Mouse (Mus musculus): ENCODE data around the gene Sfxn5. TPM values are rescaled to one million over a fixed set of nuclear protein-coding genes. Genes with fewer than 3 reads are reported as not detected.
A peak's percentile ranks its signal among the peaks of the same experiment; 100 is the strongest.

The Sfxn5 gene
- polyA plus RNA-seq, 2 experiments, result 5.8 to 6.6 TPM

DNA sequence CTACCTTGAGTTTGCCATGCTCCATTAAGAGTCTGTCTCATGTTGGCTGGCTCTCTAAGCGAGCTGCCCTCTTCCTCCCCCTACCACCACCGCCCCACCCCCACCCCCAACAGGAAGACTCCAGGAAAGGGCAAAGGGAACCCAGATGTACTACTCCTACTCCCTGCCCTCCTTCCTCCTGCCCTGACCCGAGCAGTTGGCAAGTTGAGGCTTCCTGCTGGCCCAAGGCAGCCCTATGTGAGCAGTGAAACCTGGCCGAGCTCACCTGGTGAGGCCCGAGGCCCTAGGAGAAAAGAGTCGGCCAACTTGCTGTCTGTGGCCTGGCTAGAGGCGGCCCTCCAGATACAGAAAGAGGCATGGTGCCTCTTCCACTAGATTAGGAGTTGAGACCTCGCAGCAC is 45.4 kb upstream of the Sfxn5 start:
- Histone ChIP-seq H3K9me3 (ENCODE audit: control insufficient read depth, low read length) (no peaks in the 10 kb centered on the region), H3K27ac (replicated peaks; ENCODE audit: low read depth, low read length) (no peak overlapping the region), H3K9ac (ENCODE audit: low read depth, low read length, severe bottlenecking) (no peak overlapping the region), H3K36me3 (ENCODE audit: control insufficient read depth, insufficient read depth, low read length) (no peaks in the 10 kb centered on the region), H3K27me3 (ENCODE audit: control insufficient read depth, insufficient read depth, low read length) (no peaks in the 10 kb centered on the region), H3K4me1 (ENCODE audit: control insufficient read depth, insufficient read depth, low read length) (peaks cover 9% of the 10 kb centered on the region), H3K4me2 (replicated peaks; ENCODE audit: low read depth, low read length, severe bottlenecking) (no peak overlapping the region), H3K4me3 (replicated peaks; ENCODE audit: low read length) (no peak overlapping the region)
- WGBS, result 46% methylated on average over 8 of the region's 8 CpGs
- DNase-seq (ENCODE audit: low spot score) (no peak), ATAC-seq (ENCODE audit: low FRiP score, low read depth) (no peak)
- TF ChIP-seq POLR2A (IDR thresholded peaks at IDR 0.05; ENCODE audit: borderline replicate concordance, extremely low read depth, insufficient read depth, insufficient read length), result no peak

DNA sequence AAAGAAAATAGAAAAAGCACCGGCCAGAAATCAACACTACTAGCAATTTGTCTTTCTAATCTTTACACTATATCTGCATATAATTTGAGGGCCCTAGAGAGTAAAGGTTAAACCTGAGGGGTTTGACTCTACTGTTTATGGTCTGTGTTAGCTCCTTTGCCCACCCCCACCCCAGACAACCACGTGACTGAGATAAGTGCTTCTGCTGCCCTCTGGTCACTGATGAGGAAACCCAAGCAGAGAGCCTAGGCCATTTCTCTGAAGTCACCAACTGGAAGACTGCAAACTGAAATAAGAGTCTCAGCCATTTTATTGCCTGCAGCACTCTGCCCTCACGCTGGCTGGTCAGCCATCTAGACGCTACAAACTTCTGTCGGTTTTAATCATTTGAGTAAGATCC is 44.7 kb upstream of the Sfxn5 start:
- Histone ChIP-seq H3K4me3 (replicated peaks; ENCODE audit: low read length) (no peak overlapping the region), H3K36me3 (ENCODE audit: control insufficient read depth, insufficient read depth, low read length) (no peaks in the 10 kb centered on the region), H3K4me1 (ENCODE audit: control insufficient read depth, insufficient read depth, low read length) (peaks cover 16% of the 10 kb centered on the region), H3K9me3 (ENCODE audit: control insufficient read depth, low read length) (no peaks in the 10 kb centered on the region), H3K9ac (ENCODE audit: low read depth, low read length, severe bottlenecking) (no peak overlapping the region), H3K27ac (replicated peaks; ENCODE audit: low read depth, low read length) (no peak overlapping the region), H3K4me2 (replicated peaks; ENCODE audit: low read depth, low read length, severe bottlenecking) (no peak overlapping the region), H3K27me3 (ENCODE audit: control insufficient read depth, insufficient read depth, low read length) (no peaks in the 10 kb centered on the region)
- TF ChIP-seq POLR2A (IDR thresholded peaks at IDR 0.05; ENCODE audit: borderline replicate concordance, extremely low read depth, insufficient read depth, insufficient read length), result no peak
- ATAC-seq (ENCODE audit: low FRiP score, low read depth), result no peak
- DNase-seq (ENCODE audit: low spot score), result no peak
- WGBS, result 44% methylated on average over 5 of the region's 5 CpGs

- DNase-seq (ENCODE audit: low spot score), result no peak
- 71% methylated on average over 4 of the region's 4 CpGs for WGBS
- no peaks in the 10 kb centered on the region for H3K27me3 ChIP-seq (ENCODE audit: control insufficient read depth, insufficient read depth, low read length)
- H3K9me3 ChIP-seq (ENCODE audit: control insufficient read depth, low read length), result no peaks in the 10 kb centered on the region
- peaks cover 22% of the 10 kb centered on the region for H3K4me1 ChIP-seq (ENCODE audit: control insufficient read depth, insufficient read depth, low read length)
- TF ChIP-seq POLR2A (IDR thresholded peaks at IDR 0.05; ENCODE audit: borderline replicate concordance, extremely low read depth, insufficient read depth, insufficient read length), result no peak
- no peak overlapping the region for H3K4me3 ChIP-seq (replicated peaks; ENCODE audit: low read length)
- ATAC-seq (ENCODE audit: low FRiP score, low read depth), result no peak
- H3K27ac ChIP-seq (replicated peaks; ENCODE audit: low read depth, low read length), result no peak overlapping the region
- no peak overlapping the region for H3K4me2 ChIP-seq (replicated peaks; ENCODE audit: low read depth, low read length, severe bottlenecking)
- H3K36me3 ChIP-seq (ENCODE audit: control insufficient read depth, insufficient read depth, low read length), result no peaks in the 10 kb centered on the region
- H3K9ac ChIP-seq (ENCODE audit: low read depth, low read length, severe bottlenecking), result no peak overlapping the region
Observed at GRCm38 (mm10) chr6:85377066-85377734, 44.0 kb upstream of the Sfxn5 start.

- DNase-seq (ENCODE audit: low spot score) (peak; percentile 99), ATAC-seq (ENCODE audit: low FRiP score, low read depth) (peak; percentile 98)
- Histone ChIP-seq H3K4me2 (replicated peaks; ENCODE audit: low read depth, low read length, severe bottlenecking) (peak overlapping the region; percentile 65), H3K27me3 (ENCODE audit: control insufficient read depth, insufficient read depth, low read length) (no peaks in the 10 kb centered on the region), H3K9me3 (ENCODE audit: control insufficient read depth, low read length) (no peaks in the 10 kb centered on the region), H3K4me1 (ENCODE audit: control insufficient read depth, insufficient read depth, low read length) (peaks cover 23% of the 10 kb centered on the region), H3K4me3 (replicated peaks; ENCODE audit: low read length) (peak overlapping the region; percentile 83), H3K9ac (ENCODE audit: low read depth, low read length, severe bottlenecking) (peak overlapping the region; percentile 86; the same call in 1 of the 2 replicates), H3K36me3 (ENCODE audit: control insufficient read depth, insufficient read depth, low read length) (peaks cover 3% of the 10 kb centered on the region; the same call in 1 of the 2 replicates), H3K27ac (replicated peaks; ENCODE audit: low read depth, low read length) (0 out of 2 replicates have a peak overlapping the region, but pooled peaks have one; percentile 15)
- no peak for TF ChIP-seq POLR2A (IDR thresholded peaks at IDR 0.05; ENCODE audit: borderline replicate concordance, extremely low read depth, insufficient read depth, insufficient read length)
- WGBS, result 0% methylated on average over 18 of the region's 19 CpGs
Observed at GRCm38 (mm10) chr6:85374734-85375114, 41.5 kb upstream of the Sfxn5 start.

DNA sequence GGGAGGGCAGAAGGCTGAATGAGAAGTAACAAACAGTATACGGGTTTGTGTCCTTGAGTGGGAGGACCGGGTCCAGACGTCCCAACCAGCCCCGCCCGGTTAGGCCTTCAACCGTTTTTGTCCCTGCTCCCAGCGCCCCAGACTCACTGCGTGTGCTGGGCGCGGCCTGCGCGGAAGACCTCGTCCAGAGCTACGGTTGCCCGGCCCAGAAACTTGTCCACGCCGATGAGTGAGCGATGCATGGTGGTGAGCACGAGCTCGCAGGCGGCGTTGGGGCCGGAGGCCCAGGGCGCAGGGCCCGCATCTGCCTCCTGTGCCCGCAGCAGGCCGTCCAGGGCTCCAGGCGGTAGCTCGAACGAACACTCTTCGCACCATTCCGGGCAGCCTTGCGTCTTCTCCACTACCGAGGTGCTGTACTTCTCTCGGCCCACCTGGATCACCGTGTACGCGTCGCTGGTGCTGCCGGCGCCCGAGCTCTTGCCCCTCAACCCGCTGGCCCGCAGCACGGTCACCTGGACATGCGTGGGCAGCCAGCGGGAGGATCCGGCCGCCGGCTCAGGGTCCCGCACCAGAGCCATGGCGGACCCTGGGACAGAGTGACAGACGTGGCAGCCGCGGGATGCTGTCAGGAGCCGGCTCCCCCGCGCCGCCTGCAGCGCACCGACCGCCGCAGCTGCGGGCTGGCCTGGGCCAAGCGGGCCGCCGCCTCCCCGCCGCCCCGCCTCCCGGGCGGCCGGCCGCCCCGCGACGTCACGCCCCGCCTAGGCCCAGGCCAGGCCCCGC is 40.9 kb upstream of the Sfxn5 start, which contains the start of gene Rab11fip5:
TSS of gene Rab11fip5 (minus strand) at position 684 of the 783 bp plus-strand sequence.
- Histone ChIP-seq H3K27me3 (ENCODE audit: control insufficient read depth, insufficient read depth, low read length) (no peaks in the 10 kb centered on the region), H3K36me3 (ENCODE audit: control insufficient read depth, insufficient read depth, low read length) (peaks cover 3% of the 10 kb centered on the region; the same call in 1 of the 2 replicates), H3K4me1 (ENCODE audit: control insufficient read depth, insufficient read depth, low read length) (peaks cover 29% of the 10 kb centered on the region), H3K9ac (ENCODE audit: low read depth, low read length, severe bottlenecking) (peak within 1 kb of the TSS; percentile 86), H3K4me2 (replicated peaks; ENCODE audit: low read depth, low read length, severe bottlenecking) (peak within 1 kb of the TSS; percentile 65), H3K9me3 (ENCODE audit: control insufficient read depth, low read length) (no peaks in the 10 kb centered on the region), H3K4me3 (replicated peaks; ENCODE audit: low read length) (peak within 1 kb of the TSS; percentile 83), H3K27ac (replicated peaks; ENCODE audit: low read depth, low read length) (peak within 1 kb of the TSS; percentile 15)
- no peak; the same call in 1 of the 2 replicates for ATAC-seq (ENCODE audit: low FRiP score, low read depth)
- 2% methylated on average over 46 of the region's 80 CpGs for WGBS
- no peak for DNase-seq (ENCODE audit: low spot score)
- TF ChIP-seq POLR2A (IDR thresholded peaks at IDR 0.05; ENCODE audit: borderline replicate concordance, extremely low read depth, insufficient read depth, insufficient read length), result no peak
